9 mouse cellular contexts compared by ENCODE assay signal in genomic region chr17:63451311-63452006, GRCm38 (mm10). TPM values are rescaled to one million over a fixed set of nuclear protein-coding genes. Genes with fewer than 3 reads are reported as not detected.
A peak's percentile ranks its signal among the peaks of the same experiment; 100 is the strongest.
DNase-seq lines count a peak whose midpoint lies in the region; ATAC-seq and TF ChIP-seq lines count a peak whose summit lies in the region.
"Had no signal": no experiment of that assay in that cellular context is flagged by ENCODE, and none has a peak within 500 bp of the region (broad histone marks: within the 10 kb centered on the region; RNA-seq: fewer than 3 reads in every experiment).

No protein-coding gene starts in this region.

- TF ChIP-seq POLR2A in MEL (IDR thresholded peaks at IDR 0.05; ENCODE audit: control insufficient read depth in 1 of 2, insufficient read depth in 1 of 2, low read depth in 1 of 2, low read length in 2 of 2, poor library complexity in 1 of 2), result no peak
- TF ChIP-seq POLR2A in limb, embryonic 14.5 days (IDR thresholded peaks at IDR 0.05; ENCODE audit: borderline replicate concordance, extremely low read depth, insufficient read depth, insufficient read length), result no peak

- TF ChIP-seq EP300 in MEL (IDR thresholded peaks at IDR 0.05; ENCODE audit: low read depth in 1 of 2, low read length in 2 of 2), result peak; percentile 44 to 62; a peak in 2 of 4 replicates

- TF ChIP-seq RAD21 in MEL (IDR thresholded peaks at IDR 0.05; ENCODE audit: low read depth, low read length), result no peak

- no peaks in the 10 kb centered on the region; the same call in 1 of the 2 replicates for H3K4me1 ChIP-seq in heart, embryonic 11.5 days (ENCODE audit: control insufficient read depth, insufficient read depth, low read length)
- peaks cover 5 to 8% of the 10 kb centered on the region in 2 experiments; a peak in 3 of 4 replicates for H3K4me1 ChIP-seq in MEL (ENCODE audit: control insufficient read depth in 1 of 2, insufficient read depth in 2 of 2, low read length in 2 of 2)
- H3K4me1 ChIP-seq in forebrain, embryonic 11.5 days (replicated peaks; ENCODE audit: control insufficient read depth, insufficient read depth, low read length), result no peaks in the 10 kb centered on the region
- peaks cover 7% of the 10 kb centered on the region for H3K4me1 ChIP-seq in limb, embryonic 14.5 days (ENCODE audit: control insufficient read depth, insufficient read depth, low read length)

- H3K36me3 ChIP-seq in heart, embryonic 11.5 days (ENCODE audit: control insufficient read depth, insufficient read depth, low read length), result 0 out of 2 replicates have a peak, but pooled peaks cover 2% of the 10 kb centered on the region
- H3K36me3 ChIP-seq in MEL (ENCODE audit: control insufficient read depth in 1 of 2, insufficient read depth in 2 of 2, low read length in 2 of 2), result peaks cover 0 to 10% of the 10 kb centered on the region in 2 experiments; a peak in 2 of 4 replicates
- no peaks in the 10 kb centered on the region for H3K36me3 ChIP-seq in forebrain, embryonic 11.5 days (ENCODE audit: control insufficient read depth, insufficient read depth, low read length)
- peaks cover 4% of the 10 kb centered on the region; the same call in 1 of the 2 replicates for H3K36me3 ChIP-seq in limb, embryonic 14.5 days (ENCODE audit: control insufficient read depth, insufficient read depth, low read length)

- no peak for TF ChIP-seq CTCF in MEL (IDR thresholded peaks at IDR 0.05 in 2 of 3, conservative IDR thresholded peaks at IDR 0.05 in 1 of 3; ENCODE audit: control insufficient read depth in 1 of 3, insufficient read depth in 1 of 3, low read depth in 2 of 3, low read length in 3 of 3, poor library complexity in 1 of 3, severe bottlenecking in 1 of 3)

- no peak for ATAC-seq in heart, embryonic 11.5 days (replicated peaks; ENCODE audit: insufficient number of reproducible peaks, low FRiP score, low TSS enrichment)
- ATAC-seq in forebrain, embryonic 11.5 days (replicated peaks; ENCODE audit: low FRiP score), result no peak
- ATAC-seq in limb, embryonic 14.5 days (ENCODE audit: low FRiP score, low read depth), result no peak
- no peak for ATAC-seq in monocyte, adult 5-6 weeks (replicated peaks; ENCODE audit: insufficient number of reproducible peaks, low FRiP score, low TSS enrichment, poor library complexity, severe bottlenecking)

- H3K27me3 ChIP-seq in heart, embryonic 11.5 days (ENCODE audit: control insufficient read depth, insufficient read depth, low read length), result no peaks in the 10 kb centered on the region
- no peaks in the 10 kb centered on the region for H3K27me3 ChIP-seq in MEL (ENCODE audit: control insufficient read depth in 1 of 2, insufficient read depth in 2 of 2, low read length in 2 of 2)
- H3K27me3 ChIP-seq in forebrain, embryonic 11.5 days (ENCODE audit: control insufficient read depth, insufficient read depth, low read length), result no peaks in the 10 kb centered on the region
- no peaks in the 10 kb centered on the region for H3K27me3 ChIP-seq in limb, embryonic 14.5 days (ENCODE audit: control insufficient read depth, insufficient read depth, low read length)

- no peak overlapping the region for H3K4me3 ChIP-seq in heart, embryonic 11.5 days (ENCODE audit: low read depth, low read length)
- H3K4me3 ChIP-seq in MEL (ENCODE audit: control insufficient read depth in 1 of 2, insufficient read depth in 1 of 2, low read depth in 2 of 2, low read length in 2 of 2), result peak overlapping the region in 1 of 2 experiments; percentile 28; a peak in 2 of 4 replicates
- H3K4me3 ChIP-seq in forebrain, embryonic 11.5 days (ENCODE audit: low read depth, low read length), result no peak overlapping the region
- H3K4me3 ChIP-seq in limb, embryonic 14.5 days (replicated peaks; ENCODE audit: low read length), result no peak overlapping the region

- H3K79me2 ChIP-seq in MEL (ENCODE audit: control insufficient read depth, insufficient read depth, low read length, poor library complexity), result peaks cover 3% of the 10 kb centered on the region; the same call in 1 of the 2 replicates

- H3K4me2 ChIP-seq in heart, embryonic 11.5 days, result no peak overlapping the region
- no peak overlapping the region for H3K4me2 ChIP-seq in forebrain, embryonic 11.5 days (ENCODE audit: low read depth, low read length, severe bottlenecking)
- no peak overlapping the region for H3K4me2 ChIP-seq in limb, embryonic 14.5 days (replicated peaks; ENCODE audit: low read depth, low read length, severe bottlenecking)
- H3K4me2 ChIP-seq: liver, embryonic 11.5 days had no signal

- H3K9ac ChIP-seq in heart, embryonic 11.5 days (ENCODE audit: low read depth, low read length), result no peak overlapping the region
- no peak overlapping the region for H3K9ac ChIP-seq in MEL (ENCODE audit: control insufficient read depth, low read depth, low read length, poor library complexity, severe bottlenecking)
- H3K9ac ChIP-seq in forebrain, embryonic 11.5 days (ENCODE audit: low read length), result peak overlapping the region; percentile 21
- H3K9ac ChIP-seq in limb, embryonic 14.5 days (ENCODE audit: low read depth, low read length, severe bottlenecking), result no peak overlapping the region

- WGBS in heart, embryonic 11.5 days (ENCODE audit: insufficient replicate concordance), result 71% methylated on average over 10 of the region's 10 CpGs
- WGBS in forebrain, embryonic 11.5 days, result 55% methylated on average over 10 of the region's 10 CpGs
- 46% methylated on average over 10 of the region's 10 CpGs for WGBS in limb, embryonic 14.5 days

- no peak for DNase-seq in heart, adult 9 months (ENCODE audit: low spot score in 2 of 2)
- peak; percentile 84 for DNase-seq in MEL (ENCODE audit: low read depth, low spot score)
- no peak for DNase-seq in forebrain, embryonic 11.5 days (ENCODE audit: low spot score)
- DNase-seq in limb, embryonic 14.5 days (ENCODE audit: low spot score), result peak; percentile 51
- no peak for DNase-seq in testis, postnatal 14 days (ENCODE audit: low spot score)
- DNase-seq in kidney, adult 9 months, result no peak

- no peaks in the 10 kb centered on the region for H3K9me3 ChIP-seq in heart, embryonic 11.5 days (replicated peaks; ENCODE audit: control insufficient read depth, low read length)
- H3K9me3 ChIP-seq in MEL (replicated peaks; ENCODE audit: insufficient read depth, low read length), result no peaks in the 10 kb centered on the region
- H3K9me3 ChIP-seq in forebrain, embryonic 11.5 days (ENCODE audit: control insufficient read depth, low read length), result no peaks in the 10 kb centered on the region
- H3K9me3 ChIP-seq in limb, embryonic 14.5 days (ENCODE audit: control insufficient read depth, low read length), result no peaks in the 10 kb centered on the region

- peak overlapping the region; percentile 29; the same call in 1 of the 2 replicates for H3K27ac ChIP-seq in heart, embryonic 11.5 days (ENCODE audit: low read depth, low read length)
- no peak overlapping the region for H3K27ac ChIP-seq in MEL (ENCODE audit: control insufficient read depth, low read depth, low read length)
- H3K27ac ChIP-seq in forebrain, embryonic 11.5 days (ENCODE audit: low read depth, low read length), result peak overlapping the region; percentile 25; the same call in 1 of the 2 replicates
- H3K27ac ChIP-seq in limb, embryonic 14.5 days (replicated peaks; ENCODE audit: low read depth, low read length), result peak overlapping the region; percentile 41; the same call in 1 of the 2 replicates

TF ChIP-seq in MEL, 35 proteins besides CTCF, POLR2A, EP300 and RAD21:
- TF ChIP-seq MAFK (IDR thresholded peaks at IDR 0.05; ENCODE audit: borderline replicate concordance, low read depth, low read length) (no peak), HCFC1 (IDR thresholded peaks at IDR 0.05; ENCODE audit: low read depth, low read length) (no peak), JUND (IDR thresholded peaks at IDR 0.05; ENCODE audit: low read depth, low read length) (no peak), GATA1 (IDR thresholded peaks at IDR 0.05; ENCODE audit: low read depth, low read length) (0 out of 2 replicates have a peak, but pooled peaks have one; percentile 34), POLR2AphosphoS2 (IDR thresholded peaks at IDR 0.05; ENCODE audit: low read length) (no peak), SIN3A (IDR thresholded peaks at IDR 0.05; ENCODE audit: low read length) (peak; percentile 57; the same call in 1 of the 2 replicates), RCOR1 (IDR thresholded peaks at IDR 0.05; ENCODE audit: low read depth, low read length) (peak; percentile 67), MEF2A (IDR thresholded peaks at IDR 0.05; ENCODE audit: extremely low read depth, insufficient replicate concordance, low read depth, low read length, poor library complexity, severe bottlenecking) (no peak), USF2 (IDR thresholded peaks at IDR 0.05; ENCODE audit: borderline replicate concordance in 1 of 2, insufficient read depth in 1 of 2, low read depth in 1 of 2, low read length in 2 of 2) (no peak), ETS1 (IDR thresholded peaks at IDR 0.05; ENCODE audit: low read depth, low read length) (peak; percentile 67; the same call in 1 of the 2 replicates), TAL1 (IDR thresholded peaks at IDR 0.05; ENCODE audit: low read length) (no peak), SMC3 (IDR thresholded peaks at IDR 0.05; ENCODE audit: low read depth, low read length) (no peak), TCF12 (IDR thresholded peaks at IDR 0.05; ENCODE audit: low read depth, low read length) (0 out of 2 replicates have a peak, but pooled peaks have one; percentile 16), ZKSCAN1 (IDR thresholded peaks at IDR 0.05; ENCODE audit: low read depth, low read length) (no peak), MAZ (IDR thresholded peaks at IDR 0.05; ENCODE audit: low read depth, low read length) (no peak), MXI1 (IDR thresholded peaks at IDR 0.05; ENCODE audit: low read depth, low read length) (no peak), ZNF384 (IDR thresholded peaks at IDR 0.05; ENCODE audit: low read depth, low read length) (peak; percentile 85), NRF1 (IDR thresholded peaks at IDR 0.05; ENCODE audit: insufficient read depth, low read depth, low read length, poor library complexity, severe bottlenecking) (no peak), ELF1 (IDR thresholded peaks at IDR 0.05; ENCODE audit: low read depth, low read length) (no peak)

RNA-seq across cellular contexts. Expression of gene Fbxl17, which starts 48.4 kb away (rescaled TPM):
- 5.7 and 6.4 TPM in 2 replicates for polyA plus RNA-seq in heart, embryonic 11.5 days (2014; fragmentation: Nextera tagmentation; extraction: Ambion mirVana)
- total RNA-seq in MEL (2012; rRNA removed), result 4.4 and 5.0 TPM in 2 replicates
- 1 to 10 TPM in 1 of 2 experiments, not detected in 1; 9.7 TPM for polyA plus RNA-seq in MEL (2012; ENCODE audit: insufficient read depth in 1 of 2, insufficient read length in 2 of 2, low read depth in 1 of 2, low replicate concordance in 2 of 2, missing spikeins in 1 of 2)
- 5.8 and 6.9 TPM in 2 replicates for polyA plus RNA-seq in forebrain, embryonic 11.5 days (2014; fragmentation: Nextera tagmentation; extraction: Ambion mirVana)
- polyA plus RNA-seq in limb, embryonic 14.5 days (2012; rRNA removed), result 12.6 and 13.3 TPM in 2 replicates
- 12.9 and 14.7 TPM in 2 replicates for polyA plus RNA-seq in limb, embryonic 14.5 days (2014; fragmentation: Nextera tagmentation; extraction: Ambion mirVana)
- 21.5 to 25.7 TPM (median 23.9 TPM) in 3 replicates for total RNA-seq in monocyte, adult 5-6 weeks (2017)

Comparison
In these comparisons a context has a peak if more than half of its experiments do, and no peak if none do; other contexts are left out.
1. DNase-seq: peak in MEL (single experiment) and limb, embryonic 14.5 days (single experiment); none in heart, adult 9 months (0 of 2), forebrain, embryonic 11.5 days (single experiment), testis, postnatal 14 days (single experiment) and kidney, adult 9 months (single experiment).